Mouse (Mus musculus): Measurements from ENCODE around the gene Cebpg. TPM values are rescaled to one million over a fixed set of nuclear protein-coding genes. Genes with fewer than 3 reads are reported as not detected.

Cebpg gene
- polyA plus RNA-seq, 1 experiment from 2014 or later, result 26.1 TPM

DNA sequence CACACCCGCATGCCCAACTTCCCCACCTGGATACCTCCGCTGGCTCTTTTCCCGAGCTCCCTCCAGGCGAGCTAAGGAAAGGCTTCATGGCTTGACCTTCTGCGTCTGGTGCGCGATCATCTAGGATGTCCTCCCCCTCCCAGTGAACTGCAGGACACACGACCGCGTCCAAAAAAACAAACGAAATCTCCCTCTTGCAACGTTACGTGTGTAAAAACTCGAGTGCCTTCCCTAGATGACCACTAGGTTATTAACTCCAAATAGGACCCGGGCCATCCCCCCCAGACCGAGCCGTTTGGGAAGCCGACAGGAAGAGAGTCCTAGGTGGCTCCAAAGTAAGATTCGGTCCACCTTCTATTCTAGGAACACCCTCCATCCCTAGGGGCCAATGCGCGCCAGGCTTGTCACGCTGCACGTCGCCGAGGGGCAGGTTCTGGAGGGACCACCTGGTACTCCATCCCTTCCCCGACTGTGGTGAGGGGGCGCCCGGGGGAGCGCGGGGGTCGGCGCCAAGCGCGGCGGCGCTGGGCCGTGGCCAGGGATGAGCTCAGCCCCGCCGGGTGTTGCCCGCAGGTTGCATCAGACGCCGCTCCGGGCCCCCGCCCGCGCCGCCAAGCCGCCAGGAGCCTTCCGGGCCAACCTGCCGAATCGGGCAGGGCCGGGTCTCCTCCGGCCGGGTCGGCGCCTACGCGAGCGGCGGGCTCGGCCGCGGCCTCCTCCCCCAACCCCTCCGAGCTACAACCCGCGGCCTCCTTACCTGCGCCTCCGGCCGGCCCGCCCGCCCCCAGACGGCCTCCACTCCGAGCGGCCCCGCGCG, 546 bp downstream of the Cebpg start:
- Histone ChIP-seq H3K4me2 (ENCODE audit: low read depth, low read length) (peak overlapping the region; percentile 68), H3K27me3 (ENCODE audit: control insufficient read depth, insufficient read depth, low read length) (no peaks in the 10 kb centered on the region), H3K27ac (ENCODE audit: low read length) (peak overlapping the region; percentile 82), H3K36me3 (ENCODE audit: control insufficient read depth, insufficient read depth, low read length) (no peaks in the 10 kb centered on the region), H3K9ac (ENCODE audit: low read length) (peak overlapping the region; percentile 96), H3K4me3 (replicated peaks; ENCODE audit: low read length) (peak overlapping the region; percentile 98), H3K9me3 (replicated peaks; ENCODE audit: control insufficient read depth, low read length) (no peaks in the 10 kb centered on the region), H3K4me1 (ENCODE audit: control insufficient read depth, insufficient read depth, low read length) (peaks cover 20% of the 10 kb centered on the region)
- WGBS, result under 1% methylated on average over 76 of the region's 77 CpGs
- peak; percentile 83 for ATAC-seq (ENCODE audit: insufficient read depth, low FRiP score)

DNA sequence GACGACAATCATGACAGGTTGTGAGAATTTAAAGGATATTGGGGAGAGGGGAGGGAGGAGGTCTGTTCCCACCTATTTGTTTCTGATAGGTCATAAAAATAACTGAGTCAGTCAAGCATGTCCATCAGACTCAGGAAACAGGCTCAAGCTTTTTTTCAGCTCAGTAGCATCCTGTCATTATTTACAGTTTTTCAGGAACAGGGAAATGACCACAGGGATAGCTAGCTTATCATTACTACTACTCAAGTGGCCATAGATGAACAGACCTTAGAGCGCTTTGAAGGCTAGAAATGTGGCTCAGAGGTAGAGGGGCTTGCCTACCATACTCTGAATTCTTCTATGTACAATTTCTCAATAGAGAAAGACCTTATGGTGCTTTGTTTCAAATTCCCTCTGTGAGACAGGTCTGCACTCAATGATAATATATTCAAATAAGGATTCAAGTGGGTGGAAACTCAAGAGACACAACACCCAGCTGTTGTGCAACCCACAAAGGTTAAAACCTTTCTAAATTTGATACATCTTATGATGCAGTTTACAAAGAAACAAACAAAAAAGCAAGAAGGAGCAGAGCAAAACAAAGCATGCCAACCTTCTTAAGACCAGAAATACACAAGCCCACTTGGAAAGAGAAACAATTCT, 1.3 kb downstream of the Cebpg start:
- 60% methylated on average over 2 of the region's 2 CpGs for WGBS
- H3K9ac ChIP-seq (ENCODE audit: low read length), result peak overlapping the region; percentile 96
- H3K4me3 ChIP-seq (replicated peaks; ENCODE audit: low read length), result peak overlapping the region; percentile 98
- H3K9me3 ChIP-seq (replicated peaks; ENCODE audit: control insufficient read depth, low read length), result no peaks in the 10 kb centered on the region
- peaks cover 7% of the 10 kb centered on the region for H3K36me3 ChIP-seq (ENCODE audit: control insufficient read depth, insufficient read depth, low read length)
- peak overlapping the region; percentile 68 for H3K4me2 ChIP-seq (ENCODE audit: low read depth, low read length)
- ATAC-seq (ENCODE audit: insufficient read depth, low FRiP score), result no peak
- no peaks in the 10 kb centered on the region for H3K27me3 ChIP-seq (ENCODE audit: control insufficient read depth, insufficient read depth, low read length)
- H3K27ac ChIP-seq (ENCODE audit: low read length), result no peak overlapping the region
- peaks cover 20% of the 10 kb centered on the region for H3K4me1 ChIP-seq (ENCODE audit: control insufficient read depth, insufficient read depth, low read length)

DNA sequence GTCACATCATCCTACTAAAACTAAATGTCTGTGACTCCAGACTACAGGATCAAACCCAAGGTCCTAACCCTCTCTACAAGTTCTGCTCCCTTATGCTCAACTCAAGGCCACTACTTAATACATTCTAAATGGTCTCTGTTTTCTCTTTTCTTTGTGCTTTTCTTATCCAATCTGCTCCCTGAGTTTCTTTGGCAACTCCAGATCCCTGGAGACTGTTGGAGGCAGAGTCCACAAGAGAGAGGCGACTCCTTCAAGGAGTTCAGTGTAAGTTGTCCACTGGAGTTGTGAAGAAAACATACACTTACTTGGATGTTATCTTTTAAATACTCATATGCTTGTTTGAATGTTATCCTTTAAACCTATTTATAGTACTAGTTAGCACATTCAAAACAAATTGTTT, 2.1 kb downstream of the Cebpg start:
- no peak overlapping the region for H3K9ac ChIP-seq (ENCODE audit: low read length)
- WGBS, result 90% methylated on average over 1 of the region's 1 CpGs
- no peaks in the 10 kb centered on the region for H3K9me3 ChIP-seq (replicated peaks; ENCODE audit: control insufficient read depth, low read length)
- peak overlapping the region; percentile 19; the same call in 1 of the 2 replicates for H3K4me2 ChIP-seq (ENCODE audit: low read depth, low read length)
- peaks cover 20% of the 10 kb centered on the region for H3K4me1 ChIP-seq (ENCODE audit: control insufficient read depth, insufficient read depth, low read length)
- no peaks in the 10 kb centered on the region for H3K27me3 ChIP-seq (ENCODE audit: control insufficient read depth, insufficient read depth, low read length)
- no peak for ATAC-seq (ENCODE audit: insufficient read depth, low FRiP score)
- H3K4me3 ChIP-seq (replicated peaks; ENCODE audit: low read length), result no peak overlapping the region
- H3K27ac ChIP-seq (ENCODE audit: low read length), result no peak overlapping the region
- peaks cover 7% of the 10 kb centered on the region for H3K36me3 ChIP-seq (ENCODE audit: control insufficient read depth, insufficient read depth, low read length)

DNA sequence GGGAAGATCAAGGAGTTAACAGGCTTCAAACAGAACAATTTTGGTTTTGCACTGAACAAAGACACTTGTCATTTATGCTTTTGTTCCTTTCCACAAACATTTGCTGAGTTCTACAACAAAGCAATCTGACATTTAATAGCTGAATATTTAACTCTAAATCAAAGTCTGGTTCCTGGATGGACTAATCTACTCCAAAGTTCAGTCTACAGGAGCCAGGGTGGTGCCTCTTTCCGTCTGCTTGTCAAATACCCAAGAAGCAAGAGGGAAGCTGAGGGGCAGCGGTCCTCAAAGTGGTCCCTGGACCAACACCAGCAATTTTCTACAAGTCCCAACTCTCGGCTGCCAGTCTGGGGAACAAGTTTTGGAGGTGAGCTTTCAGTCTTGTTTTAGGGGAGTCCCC, 3.2 kb downstream of the Cebpg start:
- Histone ChIP-seq H3K4me1 (ENCODE audit: control insufficient read depth, insufficient read depth, low read length) (peaks cover 20% of the 10 kb centered on the region), H3K9me3 (replicated peaks; ENCODE audit: control insufficient read depth, low read length) (no peaks in the 10 kb centered on the region), H3K27ac (ENCODE audit: low read length) (no peak overlapping the region), H3K27me3 (ENCODE audit: control insufficient read depth, insufficient read depth, low read length) (no peaks in the 10 kb centered on the region), H3K36me3 (ENCODE audit: control insufficient read depth, insufficient read depth, low read length) (peaks cover 7% of the 10 kb centered on the region), H3K4me2 (ENCODE audit: low read depth, low read length) (no peak overlapping the region), H3K4me3 (replicated peaks; ENCODE audit: low read length) (no peak overlapping the region), H3K9ac (ENCODE audit: low read length) (no peak overlapping the region; the same call in 1 of the 2 replicates)
- WGBS, result 80% methylated on average over 3 of the region's 3 CpGs
- ATAC-seq (ENCODE audit: insufficient read depth, low FRiP score), result no peak

DNA sequence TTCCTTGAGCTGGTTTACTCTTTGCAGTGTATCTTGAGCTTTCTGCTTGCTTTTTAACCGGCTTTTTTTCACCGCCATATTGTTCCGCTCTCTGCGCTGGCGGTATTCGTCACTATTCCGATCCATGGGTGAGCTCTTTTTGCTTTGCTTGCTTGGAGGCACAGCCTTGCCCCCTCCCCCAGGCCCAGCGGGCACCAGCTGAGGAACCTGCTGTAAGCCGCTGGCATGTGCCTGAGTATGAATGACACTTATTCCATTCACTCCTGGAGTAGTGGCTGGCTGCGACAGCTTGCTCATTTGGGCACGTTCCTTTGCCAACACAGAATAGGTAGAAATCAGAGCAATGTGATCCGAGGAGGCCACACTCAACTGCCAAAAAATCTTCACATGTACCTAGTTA, 5.8 kb downstream of the Cebpg start:
- H3K4me2 ChIP-seq (ENCODE audit: low read depth, low read length), result no peak overlapping the region
- peaks cover 17% of the 10 kb centered on the region for H3K4me1 ChIP-seq (ENCODE audit: control insufficient read depth, insufficient read depth, low read length)
- no peak for ATAC-seq (ENCODE audit: insufficient read depth, low FRiP score)
- H3K9ac ChIP-seq (ENCODE audit: low read length), result no peak overlapping the region
- no peaks in the 10 kb centered on the region for H3K9me3 ChIP-seq (replicated peaks; ENCODE audit: control insufficient read depth, low read length)
- WGBS, result 95% methylated on average over 12 of the region's 12 CpGs
- no peak overlapping the region for H3K27ac ChIP-seq (ENCODE audit: low read length)
- no peaks in the 10 kb centered on the region for H3K27me3 ChIP-seq (ENCODE audit: control insufficient read depth, insufficient read depth, low read length)
- H3K36me3 ChIP-seq (ENCODE audit: control insufficient read depth, insufficient read depth, low read length), result peaks cover 7% of the 10 kb centered on the region
- H3K4me3 ChIP-seq (replicated peaks; ENCODE audit: low read length), result no peak overlapping the region

DNA sequence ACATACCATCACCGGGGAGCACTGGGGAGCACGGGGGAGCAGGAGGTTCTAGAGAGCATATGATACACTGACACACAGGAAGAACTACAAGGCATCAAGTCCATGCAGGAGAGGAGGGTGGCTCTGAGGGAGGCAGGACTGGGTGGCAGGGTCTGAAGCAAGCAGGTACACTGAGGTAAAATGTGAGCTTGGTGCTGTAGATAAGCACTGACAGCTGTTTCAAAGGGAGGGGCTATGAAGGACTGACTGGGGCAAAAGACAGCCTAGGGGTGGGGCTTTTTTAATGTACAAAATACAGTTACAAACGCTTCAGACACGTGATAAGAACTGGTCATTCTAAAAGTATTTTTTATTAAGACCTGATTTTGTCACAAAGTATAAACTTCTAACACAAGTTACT, 10.3 kb downstream of the Cebpg start:
- peaks cover 14% of the 10 kb centered on the region for H3K36me3 ChIP-seq (ENCODE audit: control insufficient read depth, insufficient read depth, low read length)
- H3K4me3 ChIP-seq (replicated peaks; ENCODE audit: low read length), result no peak overlapping the region
- no peak overlapping the region for H3K9ac ChIP-seq (ENCODE audit: low read length)
- H3K27ac ChIP-seq (ENCODE audit: low read length), result no peak overlapping the region
- H3K27me3 ChIP-seq (ENCODE audit: control insufficient read depth, insufficient read depth, low read length), result no peaks in the 10 kb centered on the region
- no peak for ATAC-seq (ENCODE audit: insufficient read depth, low FRiP score)
- H3K9me3 ChIP-seq (replicated peaks; ENCODE audit: control insufficient read depth, low read length), result no peaks in the 10 kb centered on the region
- no peak overlapping the region for H3K4me2 ChIP-seq (ENCODE audit: low read depth, low read length)
- no peaks in the 10 kb centered on the region for H3K4me1 ChIP-seq (ENCODE audit: control insufficient read depth, insufficient read depth, low read length)
- 84% methylated on average over 4 of the region's 4 CpGs for WGBS

DNA sequence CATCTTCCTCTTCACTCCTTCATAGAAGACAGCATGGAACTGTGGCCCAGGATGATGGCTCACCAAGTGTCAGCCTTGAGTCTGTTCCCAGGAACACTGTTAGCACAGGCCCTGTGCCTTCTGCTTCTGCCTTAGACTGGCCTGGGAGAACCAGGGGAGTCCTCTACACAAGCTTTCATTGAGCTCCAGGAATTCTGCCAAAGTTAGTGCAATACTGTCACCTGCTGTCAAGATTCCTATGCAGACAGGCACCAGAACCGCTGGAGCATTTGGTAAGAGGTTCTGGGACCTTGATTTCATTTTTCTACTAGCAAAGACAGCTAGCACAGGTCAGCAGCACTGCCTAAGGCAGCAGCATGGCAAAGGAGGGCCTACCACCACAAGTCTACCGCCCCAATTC, 11.7 kb downstream of the Cebpg start:
- Histone ChIP-seq H3K4me1 (ENCODE audit: control insufficient read depth, insufficient read depth, low read length) (no peaks in the 10 kb centered on the region), H3K9me3 (replicated peaks; ENCODE audit: control insufficient read depth, low read length) (no peaks in the 10 kb centered on the region), H3K36me3 (ENCODE audit: control insufficient read depth, insufficient read depth, low read length) (peaks cover 7% of the 10 kb centered on the region; the same call in 1 of the 2 replicates), H3K4me2 (ENCODE audit: low read depth, low read length) (no peak overlapping the region), H3K9ac (ENCODE audit: low read length) (no peak overlapping the region), H3K27me3 (ENCODE audit: control insufficient read depth, insufficient read depth, low read length) (no peaks in the 10 kb centered on the region), H3K4me3 (replicated peaks; ENCODE audit: low read length) (no peak overlapping the region), H3K27ac (ENCODE audit: low read length) (no peak overlapping the region)
- WGBS, result 84% methylated on average over 2 of the region's 2 CpGs
- ATAC-seq (ENCODE audit: insufficient read depth, low FRiP score), result no peak

DNA sequence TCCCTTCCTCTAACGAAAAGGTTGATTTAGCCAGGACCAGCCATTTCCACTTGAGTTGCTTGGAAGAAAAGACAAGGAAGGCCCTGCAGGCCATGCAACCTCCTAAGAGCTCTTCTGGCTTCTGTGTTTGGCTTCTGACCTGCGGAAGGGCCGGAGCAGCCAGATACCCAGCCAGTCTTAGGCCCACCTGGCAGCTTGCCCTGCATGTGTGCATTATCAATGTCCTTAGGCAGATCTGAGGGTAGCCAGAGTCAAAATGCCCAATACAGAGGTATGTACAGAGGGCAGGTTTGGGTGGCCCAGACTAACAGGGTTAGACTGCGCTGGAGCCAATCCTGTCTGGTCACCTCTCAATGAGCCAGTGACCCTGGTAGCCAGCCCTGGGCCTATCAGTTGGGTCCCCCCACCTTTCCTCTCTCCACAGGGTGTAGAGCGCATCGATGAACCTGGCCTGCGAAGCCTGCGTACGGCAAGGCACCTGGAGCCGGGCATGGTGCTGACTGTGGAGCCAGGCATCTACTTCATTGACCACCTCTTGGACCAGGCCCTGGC, 13.0 kb downstream of the Cebpg start:
- ATAC-seq (ENCODE audit: insufficient read depth, low FRiP score), result no peak
- Histone ChIP-seq H3K9ac (ENCODE audit: low read length) (no peak overlapping the region), H3K4me1 (ENCODE audit: control insufficient read depth, insufficient read depth, low read length) (no peaks in the 10 kb centered on the region), H3K27me3 (ENCODE audit: control insufficient read depth, insufficient read depth, low read length) (no peaks in the 10 kb centered on the region), H3K4me2 (ENCODE audit: low read depth, low read length) (no peak overlapping the region), H3K27ac (ENCODE audit: low read length) (no peak overlapping the region), H3K9me3 (replicated peaks; ENCODE audit: control insufficient read depth, low read length) (no peaks in the 10 kb centered on the region), H3K36me3 (ENCODE audit: control insufficient read depth, insufficient read depth, low read length) (peaks cover 7% of the 10 kb centered on the region; the same call in 1 of the 2 replicates), H3K4me3 (replicated peaks; ENCODE audit: low read length) (no peak overlapping the region)
- 97% methylated on average over 10 of the region's 10 CpGs for WGBS

DNA sequence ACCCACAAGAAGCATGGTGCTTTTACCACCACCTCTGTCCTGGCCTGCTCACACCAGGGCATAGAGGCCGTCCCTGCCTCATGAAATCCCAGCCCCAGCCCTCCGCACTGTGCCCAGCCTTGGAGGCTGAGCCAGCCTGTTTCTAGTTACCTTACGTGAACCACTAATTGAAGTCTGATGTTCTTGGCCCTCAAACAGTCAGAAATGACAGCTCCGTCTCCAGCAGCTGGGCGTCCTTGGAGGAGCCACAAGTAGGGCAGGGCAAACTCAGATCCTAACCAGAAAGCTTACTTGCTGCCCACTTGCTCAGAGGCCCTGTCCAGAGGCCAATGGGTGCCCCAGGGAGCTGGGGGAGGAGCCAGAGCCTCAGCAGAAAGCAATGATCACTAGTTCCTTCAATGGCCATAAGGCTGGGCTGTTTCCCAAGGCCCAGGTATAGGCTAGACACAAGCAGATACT, 13.6 kb downstream of the Cebpg start:
- Histone ChIP-seq H3K27me3 (ENCODE audit: control insufficient read depth, insufficient read depth, low read length) (no peaks in the 10 kb centered on the region), H3K9me3 (replicated peaks; ENCODE audit: control insufficient read depth, low read length) (no peaks in the 10 kb centered on the region), H3K4me1 (ENCODE audit: control insufficient read depth, insufficient read depth, low read length) (no peaks in the 10 kb centered on the region), H3K4me2 (ENCODE audit: low read depth, low read length) (no peak overlapping the region), H3K36me3 (ENCODE audit: control insufficient read depth, insufficient read depth, low read length) (peaks cover 7% of the 10 kb centered on the region; the same call in 1 of the 2 replicates), H3K27ac (ENCODE audit: low read length) (no peak overlapping the region), H3K9ac (ENCODE audit: low read length) (no peak overlapping the region), H3K4me3 (replicated peaks; ENCODE audit: low read length) (no peak overlapping the region)
- no peak for ATAC-seq (ENCODE audit: insufficient read depth, low FRiP score)
- 87% methylated on average over 5 of the region's 5 CpGs for WGBS

Measured in stomach, embryonic 16.5 days (tissue).